Mouse (Mus musculus) kidney, adult 18-20 months (tissue): ENCODE data around the gene Nsun6.

Experiments
- DNase-seq: peaks from one replicate; pipeline ENCODE4 v3.0.0; 2021

Gene Nsun6

DNA sequence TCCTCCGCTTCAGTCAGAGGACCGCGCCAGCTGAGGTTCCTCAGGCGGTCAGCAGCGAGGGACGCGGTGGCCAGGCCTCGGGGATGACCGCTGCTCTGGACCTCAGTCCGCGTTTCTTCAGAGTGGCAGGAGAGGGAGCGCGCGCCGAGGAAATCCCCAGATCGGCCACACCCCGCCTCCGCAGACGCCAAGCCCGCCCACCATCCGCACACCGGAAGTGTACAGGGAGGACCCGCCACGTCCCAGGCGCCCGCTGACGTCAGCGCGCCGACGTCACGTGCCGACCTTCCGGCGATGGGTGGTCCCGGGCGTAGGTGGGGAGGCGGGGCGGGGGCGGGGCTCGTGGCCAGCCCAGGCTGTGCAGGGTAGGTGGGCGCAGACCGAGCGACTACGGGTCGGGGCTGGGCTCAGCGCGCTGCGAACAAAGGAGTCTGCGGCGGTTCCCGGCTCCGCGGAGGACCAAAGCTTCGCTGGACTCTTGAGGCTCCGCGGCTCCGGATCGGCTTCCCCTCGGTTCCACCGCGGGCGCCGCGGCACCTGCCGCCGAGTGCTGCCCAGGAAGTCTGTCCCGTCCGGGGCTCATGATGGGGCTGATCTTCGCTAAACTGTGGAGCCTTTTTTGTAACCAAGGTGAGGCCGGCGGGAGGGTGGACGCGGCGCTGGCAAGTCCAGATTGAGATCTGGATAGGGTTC, at the start of gene Nsun6:
Gene Nsun6 (minus strand): TSS at position 125 of the 693 bp plus-strand sequence.
- peak; percentile 97 for DNase-seq

DNA sequence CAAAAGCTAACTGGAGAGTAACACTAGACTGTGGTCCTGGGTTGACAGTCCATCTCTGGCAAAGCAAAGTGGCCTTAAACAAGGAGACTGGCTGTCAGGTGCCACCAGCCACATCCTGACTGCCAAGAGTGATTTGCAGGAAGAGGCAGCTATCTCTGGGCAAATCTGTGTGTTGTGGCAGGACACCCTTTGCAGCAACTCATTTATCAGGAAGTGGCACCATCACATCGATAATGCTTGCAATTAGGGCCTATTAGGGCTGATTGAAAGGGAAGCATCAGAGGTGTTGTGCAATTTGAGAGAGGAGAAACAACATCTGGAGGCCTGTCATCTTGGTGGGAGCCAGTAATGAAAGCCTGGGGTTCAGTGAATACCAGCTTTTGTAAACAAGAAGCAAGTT, 49.5 kb upstream of the Nsun6 start:
- DNase-seq = no peak

DNA sequence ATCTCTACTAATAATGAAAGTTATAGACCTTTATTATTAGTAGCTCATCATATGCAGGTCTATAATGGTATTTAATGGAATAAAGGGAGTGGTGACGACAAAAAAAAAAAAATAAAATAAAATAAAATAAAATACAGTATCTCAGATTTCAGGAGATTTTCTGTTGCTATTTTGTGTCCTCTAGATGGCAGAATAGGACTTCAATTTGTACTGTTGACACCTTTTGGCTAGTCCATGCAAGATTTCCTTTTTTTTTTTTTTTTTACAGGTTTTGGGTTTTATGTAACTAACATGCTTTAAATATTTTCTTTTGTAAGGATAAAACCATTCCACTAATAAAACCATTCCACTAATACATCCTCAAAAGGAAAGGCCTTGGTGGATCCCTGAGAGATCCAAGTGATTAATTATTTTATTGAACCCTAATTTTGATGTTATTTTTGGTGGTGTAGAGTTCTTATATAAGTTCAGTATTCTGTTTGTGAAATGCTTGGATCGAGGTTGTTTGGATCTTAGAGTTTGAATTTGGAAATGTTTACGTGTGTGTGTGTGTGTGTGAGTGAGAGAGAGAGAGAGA, 41.7 kb upstream of the Nsun6 start:
- no peak for DNase-seq

DNA sequence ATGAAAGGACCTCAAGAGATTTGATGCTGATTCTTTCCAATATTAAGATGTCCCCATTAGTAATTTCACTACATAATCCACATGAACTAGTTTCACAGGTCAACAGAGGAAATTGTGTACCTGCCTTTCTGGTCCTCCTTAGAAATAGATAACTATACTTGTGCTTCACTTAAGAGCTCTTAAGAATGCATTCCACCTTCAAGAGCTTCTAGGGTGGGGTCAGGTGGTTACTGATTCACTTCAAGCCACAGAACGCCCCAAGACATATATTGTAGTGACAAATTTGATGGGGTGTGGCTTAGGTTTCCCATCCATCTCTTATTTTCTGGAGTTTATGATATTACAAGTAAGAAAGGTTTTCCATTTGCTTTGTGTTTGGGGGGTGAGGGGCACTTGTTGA, 32.4 kb upstream of the Nsun6 start:
- DNase-seq = no peak

DNA sequence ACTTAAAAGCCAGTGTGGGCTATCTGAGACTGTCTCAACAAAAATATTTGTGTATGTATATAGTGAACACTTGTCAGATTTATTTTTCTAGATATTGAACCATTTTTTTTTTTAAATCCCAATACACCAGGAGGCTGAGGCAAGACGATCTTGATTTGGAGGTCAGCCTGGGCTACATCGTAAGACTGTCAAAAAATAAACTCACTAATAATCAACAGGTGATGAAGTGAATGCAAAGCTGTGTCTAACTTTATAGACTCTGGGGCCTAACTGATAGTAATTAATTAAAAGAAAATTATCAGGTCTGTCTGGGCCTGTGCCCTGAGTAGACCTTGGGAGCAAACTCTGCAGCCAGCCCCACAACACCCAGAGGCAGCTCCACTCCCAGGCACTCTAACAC, 28.8 kb upstream of the Nsun6 start:
- DNase-seq = no peak

DNA sequence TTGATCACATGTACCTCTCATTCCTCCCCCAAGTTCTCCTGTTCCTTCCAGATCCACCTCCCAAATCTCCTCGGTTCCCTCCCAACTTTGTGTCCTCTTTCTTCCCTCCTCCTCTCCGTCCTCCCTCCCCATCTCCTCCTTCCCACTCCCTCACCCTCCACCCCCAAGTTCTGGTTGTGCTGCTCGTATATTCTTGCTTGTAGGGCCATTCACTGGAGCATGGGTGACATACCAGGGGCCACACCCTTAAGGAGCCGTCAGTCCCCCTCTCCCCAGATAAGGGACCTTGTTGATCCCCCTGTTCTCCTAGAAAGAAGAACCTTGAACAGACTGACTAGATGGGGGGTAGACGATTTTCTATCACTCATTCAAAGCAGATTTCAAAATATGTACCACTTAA, 12.2 kb upstream of the Nsun6 start:
- no peak for DNase-seq

DNA sequence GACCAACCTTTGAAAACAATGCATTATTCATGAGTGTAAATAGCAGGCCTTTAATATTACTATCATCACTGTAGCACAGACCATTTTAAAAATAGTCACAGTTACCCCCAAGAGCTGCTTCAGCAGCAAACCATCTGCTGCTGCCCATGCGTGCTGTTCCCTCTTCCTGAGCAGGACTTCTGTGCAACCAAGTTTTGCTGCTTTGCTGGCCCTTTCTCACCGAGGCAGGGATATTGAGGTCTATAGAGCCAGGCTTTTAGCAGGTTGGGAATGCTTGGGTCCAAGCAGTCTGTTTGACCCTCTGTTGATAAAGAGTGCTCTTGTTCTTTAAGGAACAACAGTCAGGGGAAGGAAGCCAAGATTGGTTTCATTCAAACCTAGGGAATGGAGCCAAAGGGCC, 10.6 kb upstream of the Nsun6 start:
- no peak for DNase-seq

DNA sequence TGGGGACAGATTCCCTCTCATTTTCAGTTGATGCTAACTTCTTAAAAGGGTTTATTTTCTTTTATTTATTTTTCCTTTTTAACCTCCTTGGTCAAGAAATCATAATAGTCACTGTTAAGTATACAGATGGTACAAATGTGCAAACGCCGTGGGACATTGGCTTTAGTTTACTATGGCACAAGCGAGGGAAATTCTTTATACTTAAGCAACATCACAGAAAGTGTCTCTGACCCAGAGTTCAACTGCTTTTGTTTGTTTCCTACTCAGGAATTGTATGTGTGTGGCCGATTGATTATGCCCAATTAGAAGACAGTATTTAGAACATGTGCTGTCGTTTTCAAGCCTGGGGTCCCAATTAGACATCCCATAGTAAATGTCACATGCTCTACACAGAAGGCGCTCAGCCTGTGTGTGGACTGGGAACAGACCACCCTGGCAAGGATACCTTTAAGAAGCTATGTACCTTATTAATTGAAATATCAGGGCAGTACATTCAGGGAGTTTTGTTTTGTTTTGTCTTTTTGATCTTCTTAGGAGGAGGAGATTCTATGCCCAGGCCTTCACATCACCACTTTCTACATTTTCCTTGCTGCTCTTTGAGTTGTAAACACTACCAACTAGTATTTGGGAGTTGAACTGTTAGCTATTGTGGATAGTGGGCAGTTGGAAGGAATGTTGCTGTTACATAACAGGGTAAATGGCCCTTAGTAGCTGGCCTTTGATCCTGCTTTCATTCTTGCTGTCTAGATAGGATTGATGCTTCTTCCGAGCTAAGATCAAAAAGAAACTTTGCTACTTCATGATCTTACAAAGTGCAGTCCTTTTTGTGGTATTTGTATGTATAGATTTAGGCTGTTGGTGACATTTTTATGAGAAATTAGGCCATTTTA, 9.8 kb upstream of the Nsun6 start:
- DNase-seq = no peak

DNA sequence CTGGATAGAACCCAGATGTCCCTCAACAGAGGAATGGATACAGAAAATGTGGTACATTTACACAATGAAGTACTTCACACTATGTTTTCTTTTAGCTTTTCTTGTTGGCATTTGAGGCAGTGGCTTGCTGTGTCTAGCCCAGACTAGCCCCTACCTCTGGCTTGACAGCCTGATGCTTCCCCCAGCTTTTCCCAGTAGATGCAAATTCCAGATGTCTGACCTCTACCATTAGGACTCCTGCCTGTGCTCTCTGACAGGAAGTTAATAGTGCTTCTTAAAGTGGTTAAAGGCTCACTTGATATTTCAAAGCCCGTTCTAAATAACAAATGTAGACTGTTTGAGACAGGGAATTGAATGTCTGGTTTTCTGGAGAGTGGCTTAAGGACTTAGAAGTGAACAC, 8.9 kb upstream of the Nsun6 start:
- DNase-seq = no peak

DNA sequence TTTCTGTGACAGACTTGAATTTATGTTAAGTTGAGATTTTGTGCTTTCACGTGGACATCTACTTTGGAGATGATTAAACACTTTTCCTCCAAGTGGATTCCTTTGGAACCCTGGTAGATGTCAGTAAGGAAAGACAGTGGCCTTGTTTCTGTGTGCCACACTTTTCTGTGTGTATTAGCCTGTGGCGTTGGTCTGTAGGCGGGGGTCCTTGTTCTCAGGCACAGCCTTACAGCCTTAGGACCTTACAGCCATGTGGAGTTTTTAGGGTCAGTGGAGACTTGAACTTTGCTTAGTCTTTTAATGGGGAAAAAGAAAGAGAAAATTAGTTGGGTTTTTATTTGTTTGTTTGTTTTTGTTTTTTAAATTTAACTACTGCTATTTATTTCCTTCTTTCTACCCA, 6.0 kb upstream of the Nsun6 start:
- no peak for DNase-seq

DNA sequence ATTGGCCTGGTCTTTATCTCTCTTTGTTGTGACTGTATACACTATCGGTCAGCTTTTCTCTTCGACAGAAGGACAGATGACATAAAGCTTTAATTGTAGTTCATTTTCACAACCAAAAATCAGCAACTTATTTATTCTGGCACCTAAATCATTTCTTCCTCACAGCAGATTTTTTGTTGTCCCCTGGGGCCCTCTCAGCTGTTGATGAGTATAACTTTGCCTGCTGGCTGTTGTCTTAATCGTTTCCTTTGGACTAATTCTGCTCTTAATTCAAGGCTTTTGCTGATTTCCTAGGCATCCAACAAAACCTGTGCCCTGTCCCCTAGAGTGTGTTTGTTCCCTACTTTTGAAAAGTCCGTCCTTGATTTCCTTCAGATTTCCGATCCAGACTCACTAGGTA, 3.4 kb upstream of the Nsun6 start:
- DNase-seq = no peak

DNA sequence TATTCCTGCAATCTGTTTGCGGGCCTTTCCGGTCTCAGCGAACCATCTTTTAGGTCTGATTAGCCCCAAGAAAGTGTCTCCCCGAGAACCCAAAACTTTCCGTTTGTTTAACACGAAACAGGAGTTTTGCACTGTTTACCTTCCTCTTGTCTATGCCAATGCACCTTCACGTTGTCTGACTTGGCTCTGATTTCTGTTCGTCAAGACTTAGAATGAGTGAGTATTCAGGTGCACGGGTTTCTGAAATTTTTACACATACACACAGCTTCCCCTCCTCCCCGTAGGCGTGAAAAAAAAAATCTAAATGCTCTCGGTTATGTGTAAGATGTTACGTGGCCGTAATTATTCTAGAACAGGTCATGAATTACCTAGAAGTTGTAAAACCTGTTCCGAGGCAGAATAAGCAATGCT, 877 bp upstream of the Nsun6 start:
- DNase-seq = no peak

DNA sequence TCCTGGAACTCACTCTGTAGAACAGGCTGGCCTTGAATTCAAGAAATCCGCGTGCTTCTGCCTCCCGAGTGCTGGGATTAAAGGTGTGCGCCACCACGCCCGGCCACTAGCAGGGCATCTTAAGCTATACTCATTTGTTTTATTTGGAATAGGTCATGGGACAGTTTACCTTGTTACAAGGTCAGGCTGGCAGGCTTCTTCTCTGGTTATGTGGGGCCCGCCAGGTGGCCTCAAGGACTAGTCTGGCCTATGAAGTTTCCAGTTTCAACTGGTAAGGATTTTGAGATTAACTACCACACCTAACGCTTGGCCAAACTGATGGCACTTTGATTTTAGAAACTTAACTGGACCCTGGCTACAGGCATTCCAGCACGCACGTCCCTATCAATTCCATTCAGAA, 373 bp downstream of the Nsun6 start:
- no peak for DNase-seq

DNA sequence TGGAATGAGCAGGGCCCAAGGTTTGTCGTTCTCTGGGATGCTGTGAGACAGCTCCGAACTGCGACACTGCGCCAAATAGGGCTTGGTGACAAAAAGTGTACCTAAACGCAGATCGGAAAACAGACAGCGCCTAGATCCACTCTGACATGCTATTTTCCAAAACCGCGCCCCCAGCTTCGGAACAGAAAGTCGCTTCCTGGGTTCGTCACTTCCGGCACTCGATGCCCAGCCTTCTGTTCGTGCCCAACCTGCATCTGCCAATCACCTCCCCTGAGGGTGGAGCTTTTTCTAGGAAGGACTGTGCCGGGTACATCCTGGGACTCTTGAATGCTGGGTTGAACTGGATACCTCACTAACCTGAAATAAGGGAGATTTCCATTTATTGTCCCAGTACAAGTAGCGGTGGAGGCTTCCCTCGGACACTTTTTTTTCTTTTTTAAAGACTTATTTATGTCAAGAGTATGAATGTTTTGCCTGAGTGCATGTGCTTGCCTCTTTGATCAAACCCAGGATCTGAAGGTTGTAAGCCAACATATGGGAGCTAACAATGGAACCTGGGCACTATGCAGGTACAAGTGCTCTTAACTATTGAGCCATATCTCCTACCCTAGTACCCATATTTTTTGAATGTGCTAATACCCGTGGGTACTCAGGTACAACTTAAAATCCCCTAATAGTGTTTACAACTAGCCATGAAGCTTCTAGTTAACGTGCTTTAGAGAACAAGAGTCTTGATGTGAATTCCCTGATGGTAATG, 5.6 kb downstream of the Nsun6 start, which contains the start of gene Arl5b:
Gene Arl5b (plus strand): TSS at position 279 of the 757 bp plus-strand sequence.
- DNase-seq = peak; percentile 94

DNA sequence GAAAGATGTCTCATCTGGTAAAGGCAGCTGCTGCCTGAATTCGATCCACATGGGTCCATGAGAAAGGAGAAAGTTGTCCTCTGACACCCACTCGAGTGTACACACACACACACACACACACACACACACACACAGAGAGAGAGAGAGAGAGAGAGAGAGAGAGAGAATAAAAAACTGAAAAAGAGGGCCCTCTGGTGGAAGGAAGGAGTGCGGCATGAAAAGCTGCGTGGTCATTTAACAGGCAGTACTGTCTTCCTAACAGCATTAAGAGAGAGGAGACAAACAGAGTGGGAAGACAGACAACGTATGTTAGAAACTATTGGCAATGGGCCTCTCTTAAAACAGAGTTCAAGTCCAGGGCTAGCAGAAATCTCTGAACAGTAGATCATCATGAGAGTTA, 14.5 kb downstream of the Nsun6 start:
- DNase-seq = no peak

DNA sequence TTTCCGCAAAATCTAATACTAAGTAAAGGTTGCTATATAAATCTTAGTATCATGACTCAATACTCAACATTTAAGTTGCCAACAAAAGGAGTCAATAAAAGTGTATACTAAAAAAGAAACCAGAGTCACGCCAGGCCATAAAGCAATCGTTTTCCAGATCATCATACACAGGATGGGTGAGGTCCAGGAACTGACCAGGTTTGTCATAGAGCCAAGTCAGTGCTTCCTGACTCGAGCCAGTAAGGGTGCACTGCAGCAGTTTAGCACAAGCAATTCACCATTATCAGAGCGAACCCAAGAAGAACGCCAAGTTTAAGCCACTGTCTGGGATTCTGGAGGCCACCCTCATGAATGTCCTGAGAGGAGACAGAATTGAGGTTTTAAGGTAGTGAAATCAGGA, 16.2 kb downstream of the Nsun6 start:
- peak; percentile 23 for DNase-seq

DNA sequence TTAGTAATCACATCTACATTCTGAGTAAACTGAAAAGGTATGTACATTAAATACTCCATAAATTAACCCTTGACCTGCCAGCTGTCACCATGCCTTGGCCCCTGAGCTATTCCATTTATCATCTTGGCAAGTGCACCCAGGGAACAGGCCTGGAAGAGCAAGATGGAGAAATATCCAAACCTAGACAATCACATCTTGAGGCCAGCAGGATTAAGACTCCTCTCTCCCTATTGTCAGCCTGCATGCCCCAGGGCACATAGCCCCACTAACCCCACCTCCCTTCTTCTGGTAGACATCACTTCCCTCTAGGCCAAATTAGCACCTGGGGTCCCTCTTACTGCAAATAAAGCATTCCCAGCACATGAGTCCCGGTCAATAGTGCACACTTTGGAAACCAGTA, 27.1 kb downstream of the Nsun6 start:
- DNase-seq = no peak

DNA sequence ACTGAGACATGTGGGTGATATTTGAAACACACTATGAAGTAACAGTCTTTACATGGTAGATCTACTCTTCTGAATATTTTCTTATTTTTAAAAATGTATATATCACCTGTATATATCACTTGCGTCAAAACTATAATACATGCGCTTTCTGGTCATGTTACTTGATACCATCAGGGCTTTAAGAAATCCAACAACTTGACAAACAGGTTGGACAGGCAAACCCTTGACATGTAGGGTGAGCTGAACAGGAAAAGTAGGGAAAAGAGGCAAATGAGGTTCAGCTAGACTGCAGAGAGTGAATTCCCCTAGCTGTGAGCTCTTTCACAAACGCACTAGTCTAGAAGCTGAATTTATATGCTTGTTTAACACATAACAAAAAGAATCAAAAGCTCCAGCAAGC, 28.1 kb downstream of the Nsun6 start:
- no peak for DNase-seq

DNA sequence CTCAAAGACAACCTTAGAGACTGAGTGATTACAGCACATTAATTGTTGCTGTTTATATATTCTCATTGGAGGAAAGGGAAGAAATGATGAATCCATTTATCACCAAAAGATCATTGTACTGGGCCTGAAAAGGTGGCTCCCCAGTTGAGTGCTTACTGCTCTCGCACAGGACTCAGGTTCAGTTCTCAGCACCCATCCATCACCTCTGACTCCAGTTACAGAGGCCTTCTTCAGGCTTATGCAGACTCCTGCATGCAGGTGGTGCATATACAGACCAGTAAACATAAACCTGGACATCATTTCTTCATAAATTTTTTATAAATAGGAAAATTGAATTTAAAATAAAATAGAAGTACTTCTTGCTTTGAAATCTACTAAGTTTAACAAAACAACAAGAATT, 46.8 kb downstream of the Nsun6 start:
- no peak for DNase-seq

DNA sequence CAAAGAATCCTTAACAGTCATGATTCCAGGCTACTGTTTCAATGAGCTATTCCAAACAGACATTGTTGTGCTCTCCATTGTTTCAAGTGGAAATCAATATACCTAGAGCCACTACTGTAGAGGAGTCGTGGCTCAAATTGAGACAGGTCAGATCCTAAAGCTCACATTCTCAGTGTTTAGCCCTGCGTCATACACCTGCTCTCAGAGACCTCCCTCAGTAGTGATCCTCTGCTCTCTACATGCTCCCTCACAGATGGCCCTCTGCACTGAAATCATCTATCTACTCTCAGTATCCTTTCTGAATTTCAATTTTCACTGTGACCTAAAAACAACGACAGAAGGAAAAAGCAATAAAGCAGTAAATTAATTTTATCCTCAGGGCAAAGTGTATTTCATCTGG, 47.3 kb downstream of the Nsun6 start:
- no peak for DNase-seq

DNA sequence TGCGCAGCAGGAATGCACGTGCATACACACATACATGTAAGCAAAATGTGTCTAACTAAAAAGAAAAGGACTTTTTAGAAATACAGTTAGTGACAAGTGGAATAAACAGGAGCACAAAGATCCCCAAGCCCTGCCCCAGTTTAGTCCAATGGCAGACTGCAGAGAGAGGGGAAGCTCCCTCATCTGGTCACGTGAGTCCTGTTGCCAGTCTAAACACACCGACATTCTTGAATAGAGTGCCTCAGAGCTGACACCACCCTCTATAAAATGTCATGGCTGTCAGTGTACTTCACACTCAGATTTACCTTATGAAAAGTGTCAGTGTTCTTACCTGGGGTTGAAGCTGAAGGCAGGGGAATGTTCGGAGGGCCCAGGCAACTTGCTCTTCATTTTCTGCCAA, 57.0 kb downstream of the Nsun6 start:
- DNase-seq = no peak

DNA sequence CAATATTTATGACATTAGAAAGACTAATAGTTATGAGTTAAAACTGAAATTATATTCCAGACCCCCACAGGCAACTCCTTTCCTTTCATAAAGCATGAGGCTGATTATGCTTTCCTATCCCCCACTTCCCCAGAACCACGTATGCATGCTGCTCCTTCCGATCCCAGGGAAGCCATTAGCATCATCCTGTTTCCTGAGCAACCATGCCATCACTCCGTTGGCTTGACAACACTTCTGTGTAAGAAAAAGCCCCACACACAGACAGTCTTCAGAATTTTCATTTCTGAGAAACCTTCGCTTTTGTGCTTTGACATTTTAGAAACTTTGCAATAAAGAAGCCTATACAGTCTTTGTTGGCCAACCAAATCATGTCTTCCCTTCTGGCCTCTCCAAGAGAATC, 58.8 kb downstream of the Nsun6 start:
- DNase-seq = no peak

DNA sequence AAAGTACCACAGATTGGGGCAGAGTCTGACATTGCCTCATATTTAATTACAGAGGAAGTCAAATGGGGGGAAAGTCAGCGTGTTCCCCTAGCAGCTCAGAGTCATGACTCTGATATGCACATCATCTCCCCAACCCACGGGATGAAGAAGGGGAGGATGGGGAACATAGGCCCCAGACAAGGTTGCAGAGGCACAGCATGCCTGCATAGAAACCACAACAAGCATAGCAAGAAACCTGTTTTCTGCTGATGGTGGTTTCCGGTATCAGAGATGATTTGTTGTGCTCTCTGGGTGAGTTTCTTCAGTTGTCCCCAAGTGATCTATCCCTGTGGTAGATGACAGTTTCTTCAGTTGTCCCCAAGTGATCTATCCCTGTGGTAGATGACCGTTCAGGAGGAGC, 62.3 kb downstream of the Nsun6 start:
- no peak for DNase-seq
